Mouse (Mus musculus): Measurements from ENCODE around the gene C7. TPM values are rescaled to one million over a fixed set of nuclear protein-coding genes. Genes with fewer than 3 reads are reported as not detected.
"Not testable (repeated sequence)": the region's sequence is repeated elsewhere in the genome, so short reads cannot be mapped to it uniquely, and the experiment has no call there.

C7 gene
- polyA plus RNA-seq, 1 experiment from 2014 or later = 0.08 TPM

- WGBS = 85% methylated on average over 14 of the region's 14 CpGs
- H3K4me2 ChIP-seq; H3K9ac ChIP-seq (ENCODE audit: low read depth, low read length); H3K36me3 ChIP-seq (ENCODE audit: control insufficient read depth, insufficient read depth, low read length); H3K27me3 ChIP-seq (replicated peaks; ENCODE audit: control insufficient read depth, insufficient read depth, low read length); H3K9me3 ChIP-seq (ENCODE audit: control insufficient read depth, low read length); H3K4me1 ChIP-seq (replicated peaks; ENCODE audit: control insufficient read depth, insufficient read depth, low read length); DNase-seq (ENCODE audit: low spot score); H3K27ac ChIP-seq (ENCODE audit: low read depth, low read length); ATAC-seq (replicated peaks; ENCODE audit: low FRiP score); H3K4me3 ChIP-seq (ENCODE audit: low read depth, low read length): not testable (repeated sequence)
Observed at GRCm38 (mm10) chr15:5023479-5024265, 39.9 kb downstream of the C7 start.

DNA sequence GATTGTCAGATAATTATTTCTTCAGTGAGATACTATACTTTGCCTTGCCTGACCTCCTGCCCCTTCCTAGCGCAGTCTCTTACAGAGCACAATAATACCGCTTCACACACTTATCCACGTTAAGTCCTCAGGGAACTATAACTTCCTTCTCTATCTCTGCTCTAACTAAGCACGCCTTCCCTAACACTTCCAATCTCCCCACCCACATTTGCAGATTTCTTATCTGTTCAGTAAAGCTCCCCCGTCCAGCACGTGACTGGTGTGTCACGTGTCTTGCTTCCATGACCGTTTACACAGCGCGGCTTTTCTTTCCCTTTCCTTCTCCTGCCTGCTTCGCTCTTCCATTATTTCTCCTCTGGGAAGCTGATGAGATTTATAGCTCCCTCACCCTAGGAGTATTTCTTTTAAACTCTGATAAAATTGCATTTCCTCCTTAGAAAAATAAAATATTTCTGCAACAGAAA, 53.9 kb downstream of the C7 start:
- Histone ChIP-seq H3K27me3 (replicated peaks; ENCODE audit: control insufficient read depth, insufficient read depth, low read length) (no peaks in the 10 kb centered on the region), H3K4me1 (replicated peaks; ENCODE audit: control insufficient read depth, insufficient read depth, low read length) (no peaks in the 10 kb centered on the region), H3K27ac (ENCODE audit: low read depth, low read length) (no peak overlapping the region), H3K9ac (ENCODE audit: low read depth, low read length) (no peak overlapping the region), H3K4me2 (no peak overlapping the region), H3K4me3 (ENCODE audit: low read depth, low read length) (no peak overlapping the region), H3K9me3 (ENCODE audit: control insufficient read depth, low read length) (no peaks in the 10 kb centered on the region), H3K36me3 (ENCODE audit: control insufficient read depth, insufficient read depth, low read length) (no peaks in the 10 kb centered on the region)
- ATAC-seq (replicated peaks; ENCODE audit: low FRiP score) (no peak), DNase-seq (ENCODE audit: low spot score) (no peak)
- WGBS = 69% methylated on average over 11 of the region's 11 CpGs

- no peak for ATAC-seq (replicated peaks; ENCODE audit: low FRiP score)
- Histone ChIP-seq H3K4me1 (replicated peaks; ENCODE audit: control insufficient read depth, insufficient read depth, low read length) (no peaks in the 10 kb centered on the region), H3K36me3 (ENCODE audit: control insufficient read depth, insufficient read depth, low read length) (no peaks in the 10 kb centered on the region), H3K4me3 (ENCODE audit: low read depth, low read length) (no peak overlapping the region), H3K9me3 (ENCODE audit: control insufficient read depth, low read length) (no peaks in the 10 kb centered on the region), H3K27me3 (replicated peaks; ENCODE audit: control insufficient read depth, insufficient read depth, low read length) (no peaks in the 10 kb centered on the region), H3K4me2 (no peak overlapping the region), H3K27ac (ENCODE audit: low read depth, low read length) (no peak overlapping the region), H3K9ac (ENCODE audit: low read depth, low read length) (no peak overlapping the region)
- 62% methylated on average over 6 of the region's 6 CpGs for WGBS
- no peak for DNase-seq (ENCODE audit: low spot score)
Observed at GRCm38 (mm10) chr15:5003503-5004196, 59.9 kb downstream of the C7 start.

DNA sequence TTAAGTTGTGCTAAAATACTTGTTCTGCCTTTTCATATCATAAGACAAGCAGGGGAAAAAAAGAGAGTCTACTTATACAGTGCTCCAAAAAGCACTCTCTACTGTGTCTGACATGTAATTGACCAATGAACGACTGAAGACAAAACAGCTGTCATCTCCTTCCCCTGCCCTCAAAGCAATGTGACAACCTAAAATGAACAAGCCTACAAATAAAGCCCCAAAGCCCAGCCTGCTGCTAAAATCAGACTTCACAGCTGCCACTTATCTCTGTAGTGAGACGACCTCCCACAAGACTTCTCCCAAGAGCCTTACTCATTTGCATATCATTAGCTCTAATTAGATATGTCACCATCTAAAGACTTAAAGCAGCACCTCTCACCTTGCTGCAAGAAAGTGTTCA, 60.6 kb downstream of the C7 start:
- Histone ChIP-seq H3K27me3 (replicated peaks; ENCODE audit: control insufficient read depth, insufficient read depth, low read length) (no peaks in the 10 kb centered on the region), H3K9ac (ENCODE audit: low read depth, low read length) (no peak overlapping the region), H3K4me1 (replicated peaks; ENCODE audit: control insufficient read depth, insufficient read depth, low read length) (no peaks in the 10 kb centered on the region), H3K9me3 (ENCODE audit: control insufficient read depth, low read length) (no peaks in the 10 kb centered on the region), H3K4me2 (no peak overlapping the region), H3K36me3 (ENCODE audit: control insufficient read depth, insufficient read depth, low read length) (no peaks in the 10 kb centered on the region), H3K27ac (ENCODE audit: low read depth, low read length) (no peak overlapping the region), H3K4me3 (ENCODE audit: low read depth, low read length) (no peak overlapping the region)
- no peak for DNase-seq (ENCODE audit: low spot score)
- 38% methylated on average over 2 of the region's 2 CpGs for WGBS
- no peak for ATAC-seq (replicated peaks; ENCODE audit: low FRiP score)

GRCm38 (mm10) chr15:4973355-4973754, 90.2 kb downstream of the C7 start:
- ATAC-seq (replicated peaks; ENCODE audit: low FRiP score) = no peak

More at GRCm38 (mm10) chr15:4973355-4973754, 90.2 kb downstream of the C7 start:
- Histone ChIP-seq H3K27me3 (replicated peaks; ENCODE audit: control insufficient read depth, insufficient read depth, low read length) (no peaks in the 10 kb centered on the region), H3K36me3 (ENCODE audit: control insufficient read depth, insufficient read depth, low read length) (no peaks in the 10 kb centered on the region), H3K4me2 (no peak overlapping the region), H3K9me3 (ENCODE audit: control insufficient read depth, low read length) (no peaks in the 10 kb centered on the region), H3K4me3 (ENCODE audit: low read depth, low read length) (no peak overlapping the region), H3K27ac (ENCODE audit: low read depth, low read length) (no peak overlapping the region), H3K9ac (ENCODE audit: low read depth, low read length) (no peak overlapping the region), H3K4me1 (replicated peaks; ENCODE audit: control insufficient read depth, insufficient read depth, low read length) (no peaks in the 10 kb centered on the region)
- WGBS = 90% methylated on average over 1 of the region's 1 CpGs
- no peak for DNase-seq (ENCODE audit: low spot score)

Other genes starting within 250 kb of the C7 start
- gene Mroh2b, start 165.0 kb downstream of the C7 start, polyA plus RNA-seq (2014; fragmentation: Nextera tagmentation; extraction: Ambion mirVana) = not detected in 2 replicates
- 1.3 and 1.4 TPM in 2 replicates for gene Card6, start 44.8 kb upstream of the C7 start, polyA plus RNA-seq (2014; fragmentation: Nextera tagmentation; extraction: Ambion mirVana)
- gene Rpl37, start 52.9 kb upstream of the C7 start, polyA plus RNA-seq (2014; fragmentation: Nextera tagmentation; extraction: Ambion mirVana) = 728 and 826 TPM in 2 replicates
- gene Prkaa1, start 80.1 kb upstream of the C7 start, polyA plus RNA-seq (2014; fragmentation: Nextera tagmentation; extraction: Ambion mirVana) = 36.2 and 39.3 TPM in 2 replicates
- gene Ttc33, start 121.8 kb upstream of the C7 start, polyA plus RNA-seq (2014; fragmentation: Nextera tagmentation; extraction: Ambion mirVana) = 29.2 and 32.3 TPM in 2 replicates
- 5.1 and 5.8 TPM in 2 replicates for gene Ptger4, start 180.4 kb upstream of the C7 start, polyA plus RNA-seq (2014; fragmentation: Nextera tagmentation; extraction: Ambion mirVana)